ENCODE assay signal across 8 mouse cellular contexts in the genomic region with DNA sequence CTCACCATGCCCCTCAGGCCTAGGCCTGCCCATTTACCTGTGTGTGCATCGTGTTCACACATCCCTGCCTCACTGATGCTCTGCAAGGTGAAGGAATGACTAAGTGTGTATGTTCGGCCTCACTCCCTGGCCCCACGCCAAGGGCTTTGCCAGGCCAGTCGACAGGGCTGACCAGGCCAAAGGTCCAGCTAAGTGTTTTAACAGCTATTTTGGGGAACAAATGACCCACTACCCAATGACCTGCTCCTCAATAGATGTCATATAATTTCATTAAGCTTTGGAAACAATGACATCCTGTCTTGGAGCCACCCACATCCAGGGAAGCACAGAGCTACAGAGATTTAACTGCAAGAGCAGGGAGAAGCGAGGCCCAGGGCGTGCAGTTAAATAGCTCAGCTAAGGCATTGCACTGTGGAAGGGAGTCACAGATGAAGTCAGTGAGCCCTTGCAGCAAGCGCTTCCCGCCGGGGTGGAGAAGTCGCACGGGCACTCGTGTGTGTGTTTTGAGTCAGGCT. TPM values are rescaled to one million over a fixed set of nuclear protein-coding genes. Genes with fewer than 3 reads are reported as not detected.
DNase-seq lines count a peak whose midpoint lies in the region; ATAC-seq and TF ChIP-seq lines count a peak whose summit lies in the region.

No protein-coding gene starts in this region.

- no peak overlapping the region for H3K4me3 ChIP-seq in forebrain, embryonic 13.5 days
- no peak overlapping the region for H3K4me3 ChIP-seq in forebrain, embryonic 12.5 days (replicated peaks)
- H3K4me3 ChIP-seq in lung, postnatal 0 days (ENCODE audit: low read depth, low read length): no peak overlapping the region

- H3K9me3 ChIP-seq in forebrain, embryonic 13.5 days (replicated peaks): no peaks in the 10 kb centered on the region
- H3K9me3 ChIP-seq in forebrain, embryonic 12.5 days: no peaks in the 10 kb centered on the region
- no peaks in the 10 kb centered on the region for H3K9me3 ChIP-seq in lung, postnatal 0 days (ENCODE audit: low read length)

- TF ChIP-seq CTCF in lung, postnatal 0 days (IDR thresholded peaks at IDR 0.05): no peak

- peak; percentile 81 for DNase-seq in adrenal gland, postnatal 10 days
- peak; percentile 55 for DNase-seq in gastrocnemius, postnatal 25 days
- DNase-seq in kidney, adult 18-20 months: peak; percentile 79
- peak; percentile 43 for DNase-seq in lung, postnatal 0 days (ENCODE audit: low spot score)
- no peak for DNase-seq in embryo, embryonic 11 days
- no peak for DNase-seq in thymus, postnatal 25 days

- no peak overlapping the region for H3K4me2 ChIP-seq in forebrain, embryonic 13.5 days
- no peak overlapping the region for H3K4me2 ChIP-seq in forebrain, embryonic 12.5 days
- no peak overlapping the region for H3K4me2 ChIP-seq in lung, postnatal 0 days (replicated peaks; ENCODE audit: low read depth, low read length)

- H3K36me3 ChIP-seq in forebrain, embryonic 13.5 days (ENCODE audit: poor library complexity, severe bottlenecking): peaks cover 30% of the 10 kb centered on the region
- H3K36me3 ChIP-seq in forebrain, embryonic 12.5 days (replicated peaks): peaks cover 16% of the 10 kb centered on the region; the same call in 1 of the 2 replicates
- H3K36me3 ChIP-seq in lung, postnatal 0 days (ENCODE audit: insufficient read depth, low read length): 0 out of 2 replicates have a peak, but pooled peaks cover 4% of the 10 kb centered on the region

- ATAC-seq in forebrain, embryonic 13.5 days: no peak
- no peak for ATAC-seq in forebrain, embryonic 12.5 days (ENCODE audit: low FRiP score)
- ATAC-seq in lung, postnatal 0 days: peak; percentile 34

- WGBS in forebrain, embryonic 13.5 days: 79% methylated on average over 12 of the region's 12 CpGs
- 80% methylated on average over 12 of the region's 12 CpGs for WGBS in forebrain, embryonic 12.5 days
- 57% methylated on average over 12 of the region's 12 CpGs for WGBS in lung, postnatal 0 days

- TF ChIP-seq EP300 in lung, postnatal 0 days (IDR thresholded peaks at IDR 0.05): peak; percentile 58; the same call in 1 of the 2 replicates

- peaks cover 15% of the 10 kb centered on the region for H3K4me1 ChIP-seq in forebrain, embryonic 13.5 days
- peaks cover 26% of the 10 kb centered on the region for H3K4me1 ChIP-seq in forebrain, embryonic 12.5 days
- peaks cover 18% of the 10 kb centered on the region for H3K4me1 ChIP-seq in lung, postnatal 0 days (ENCODE audit: insufficient read depth, low read depth, low read length)

- H3K27ac ChIP-seq in forebrain, embryonic 13.5 days: peak overlapping the region; percentile 11; the same call in 1 of the 2 replicates
- no peak overlapping the region for H3K27ac ChIP-seq in forebrain, embryonic 12.5 days
- H3K27ac ChIP-seq in lung, postnatal 0 days (ENCODE audit: low read length): peak overlapping the region; percentile 57

- no peak overlapping the region for H3K9ac ChIP-seq in forebrain, embryonic 13.5 days
- H3K9ac ChIP-seq in forebrain, embryonic 12.5 days: no peak overlapping the region
- no peak overlapping the region for H3K9ac ChIP-seq in lung, postnatal 0 days (replicated peaks; ENCODE audit: low read depth)

- H3K27me3 ChIP-seq in forebrain, embryonic 13.5 days: no peaks in the 10 kb centered on the region
- H3K27me3 ChIP-seq in forebrain, embryonic 12.5 days: no peaks in the 10 kb centered on the region
- H3K27me3 ChIP-seq in lung, postnatal 0 days (replicated peaks; ENCODE audit: insufficient read depth, low read length): no peaks in the 10 kb centered on the region

RNA-seq across cellular contexts. Expression of a gene that starts 40.5 kb away (rescaled TPM):
- polyA plus RNA-seq in forebrain, embryonic 13.5 days (2015; fragmentation: Nextera tagmentation; extraction: Ambion mirVana): 39.4 and 40.2 TPM in 2 replicates
- 39.8 and 47.2 TPM in 2 replicates for polyA plus RNA-seq in forebrain, embryonic 12.5 days (2016; fragmentation: Nextera tagmentation; extraction: Ambion mirVana)
- 10 to 100 TPM; 40.3 to 89.1 TPM for total RNA-seq in adrenal gland, postnatal 10 days (2021)
- total RNA-seq in gastrocnemius, postnatal 25 days (2021): 10 to 100 TPM; 49.2 to 82.2 TPM
- 68.4 and 79.3 TPM in 2 replicates for polyA plus RNA-seq in lung, postnatal 0 days (2015; fragmentation: Nextera tagmentation; extraction: Ambion mirVana)

RNA-seq across cellular contexts. Expression of a gene that starts 41.1 kb away (rescaled TPM):
- 95.9 and 109 TPM in 2 replicates for polyA plus RNA-seq in forebrain, embryonic 13.5 days (2015; fragmentation: Nextera tagmentation; extraction: Ambion mirVana)
- 99.9 and 105 TPM in 2 replicates for polyA plus RNA-seq in forebrain, embryonic 12.5 days (2016; fragmentation: Nextera tagmentation; extraction: Ambion mirVana)
- 100 to 1,000 TPM; 137 to 143 TPM for total RNA-seq in adrenal gland, postnatal 10 days (2021)
- total RNA-seq in gastrocnemius, postnatal 25 days (2021): 10 to 100 TPM; 52.0 to 61.0 TPM
- 47.9 and 50.6 TPM in 2 replicates for polyA plus RNA-seq in lung, postnatal 0 days (2015; fragmentation: Nextera tagmentation; extraction: Ambion mirVana)

Comparison
In these comparisons a context has a peak if more than half of its experiments do, and no peak if none do; other contexts are left out.
1. DNase-seq: peak in adrenal gland, postnatal 10 days (single experiment), gastrocnemius, postnatal 25 days (single experiment), kidney, adult 18-20 months (single experiment) and lung, postnatal 0 days (single experiment); none in embryo, embryonic 11 days (single experiment) and thymus, postnatal 25 days (single experiment).